Mouse (Mus musculus) spleen, adult 2 months (tissue): ENCODE data around the gene 2310034C09Rik.

Experiments
- CTCF ChIP-seq: fragments of 200-500 bp; IDR thresholded peaks from 2 replicates; pipeline ENCODE4 v1.5.1; 2011; ENCODE audit warnings: mild to moderate bottlenecking, inconsistent platforms; ENCODE audit not compliant: insufficient read depth, insufficient read length, insufficient replicate concordance; ENCODE audit errors: extremely low read depth
- POLR2A ChIP-seq: fragments of 200-500 bp; IDR thresholded peaks from 2 replicates; pipeline ENCODE4 v1.6.1; 2011; ENCODE audit warnings: low read depth, low read length, inconsistent platforms

GRCm38 (mm10) chr16:88744750-88745340 lies 13.8 kb upstream of the 2310034C09Rik start:
- TF ChIP-seq CTCF: no peak
- TF ChIP-seq POLR2A: no peak
